Comparison of ENCODE assay signal across 26 mouse cellular contexts in genomic region chr16:26598591-26598990, GRCm38 (mm10). TPM values are rescaled to one million over a fixed set of nuclear protein-coding genes. Genes with fewer than 3 reads are reported as not detected.
DNase-seq lines count a peak whose midpoint lies in the region; ATAC-seq and TF ChIP-seq lines count a peak whose summit lies in the region.
"Had no signal": no experiment of that assay in that cellular context is flagged by ENCODE, and none has a peak within 500 bp of the region (broad histone marks: within the 10 kb centered on the region; RNA-seq: fewer than 3 reads in every experiment).

No protein-coding gene starts in this region.

- no peaks in the 10 kb centered on the region for H3K36me3 ChIP-seq in G1E (replicated peaks)
- H3K36me3 ChIP-seq: embryonic facial prominence, embryonic 12.5 days; embryonic facial prominence, embryonic 15.5 days; hindbrain, embryonic 12.5 days; hindbrain, embryonic 15.5 days; intestine, embryonic 15.5 days had no signal

- peak overlapping the region; percentile 32; the same call in 1 of the 2 replicates for H3K27ac ChIP-seq in layer of hippocampus, adult 2 months
- H3K27ac ChIP-seq: embryonic facial prominence, embryonic 12.5 days; embryonic facial prominence, embryonic 15.5 days; gastrocnemius, adult 2 months; hindbrain, embryonic 12.5 days; hindbrain, embryonic 15.5 days; intestine, embryonic 15.5 days had no signal

- H3K27me3 ChIP-seq in G1E (ENCODE audit: insufficient read depth, low read length) = no peaks in the 10 kb centered on the region
- H3K27me3 ChIP-seq: CH12.LX; embryonic facial prominence, embryonic 12.5 days; embryonic facial prominence, embryonic 15.5 days; hindbrain, embryonic 12.5 days; hindbrain, embryonic 15.5 days; intestine, embryonic 15.5 days had no signal

- ATAC-seq in G1E (ENCODE audit: extremely low read depth, insufficient number of reproducible peaks, low FRiP score, poor library complexity, severe bottlenecking) = peak; percentile 12; the same call in 1 of the 2 replicates
- peak; percentile 47; the same call in 1 of the 2 replicates for ATAC-seq in megakaryocyte-erythroid progenitor cell, adult 5-6 weeks (replicated peaks; ENCODE audit: low FRiP score, low TSS enrichment, poor library complexity, severe bottlenecking)
- ATAC-seq: forebrain, embryonic 14.5 days; forebrain, postnatal 0 days; intestine, embryonic 15.5 days had no signal

- no peak overlapping the region for H3K4me3 ChIP-seq in layer of hippocampus, adult 2 months
- no peak overlapping the region for H3K4me3 ChIP-seq in G1E (ENCODE audit: low read depth, low read length)
- H3K4me3 ChIP-seq: embryonic facial prominence, embryonic 12.5 days; embryonic facial prominence, embryonic 15.5 days; gastrocnemius, adult 2 months; hindbrain, embryonic 12.5 days; hindbrain, embryonic 15.5 days; intestine, embryonic 15.5 days had no signal

- H3K4me1 ChIP-seq in G1E (ENCODE audit: insufficient read depth, low read depth, low read length) = no peaks in the 10 kb centered on the region
- H3K4me1 ChIP-seq: hindbrain, embryonic 12.5 days; hindbrain, embryonic 15.5 days; intestine, embryonic 15.5 days had no signal

- intact Hi-C loops in heart, postnatal 25 days (cut with DNase I) = no loop called here

- DNase-seq in layer of hippocampus, adult 2 months (ENCODE audit: low spot score in 2 of 2) = no peak
- no peak for DNase-seq in layer of hippocampus, postnatal 14 days (ENCODE audit: low spot score in 2 of 2)
- DNase-seq in G1E (ENCODE audit: low spot score) (no peak), ZHBTc4 (ENCODE audit: low read depth, low spot score) (peak; percentile 52)
- DNase-seq in embryo, embryonic 10 days (ENCODE audit: low spot score) = no peak
- no peak for DNase-seq in urinary bladder, adult 2 months (ENCODE audit: low spot score)
- DNase-seq in heart, postnatal 25 days (ENCODE audit: low spot score) = no peak
- DNase-seq: adrenal gland, postnatal 10 days; adrenal gland, postnatal 36 days; cerebellum, adult 18-20 months; cerebellum, adult 9-10 months; cerebellum, postnatal 14 days; forebrain, postnatal 0 days; gastrocnemius, adult 2 months; gastrocnemius, postnatal 14 days; heart, adult 11 months; heart, postnatal 36 days; kidney, adult 11 months had no signal

- TF ChIP-seq CTCF in layer of hippocampus, adult 2 months (conservative IDR thresholded peaks at IDR 0.05) = no peak
- TF ChIP-seq CTCF in G1E (IDR thresholded peaks at IDR 0.05; ENCODE audit: low read depth, low read length) = no peak

- H3K9me3 ChIP-seq in G1E (replicated peaks) = no peaks in the 10 kb centered on the region
- H3K9me3 ChIP-seq: embryonic facial prominence, embryonic 12.5 days; embryonic facial prominence, embryonic 15.5 days; hindbrain, embryonic 12.5 days; hindbrain, embryonic 15.5 days; intestine, embryonic 15.5 days had no signal

RNA-seq across cellular contexts. Expression of gene Il1rap, which starts 17.1 kb away (rescaled TPM):
- total RNA-seq in layer of hippocampus, adult 2 months (2021) = 10 to 100 TPM; 70.2 to 79.1 TPM
- total RNA-seq in layer of hippocampus, postnatal 14 days (2021) = 10 to 100 TPM; 44.7 to 51.4 TPM
- total RNA-seq in G1E (2014; fragmentation: Nextera tagmentation) (8.1 and 13.0 TPM in 2 replicates), G1E (2017) (6.0 and 6.4 TPM in 2 replicates)
- 0.43 and 0.44 TPM in 2 replicates for polyA plus RNA-seq in G1E (2012)
- total RNA-seq in megakaryocyte-erythroid progenitor cell, adult 5-6 weeks (2014; fragmentation: Nextera tagmentation) = 5.0 and 6.6 TPM in 2 replicates
- total RNA-seq in megakaryocyte-erythroid progenitor cell, adult 5-6 weeks (2017) = 5.6 and 7.9 TPM in 2 replicates
- polyA plus RNA-seq in urinary bladder, adult 2 months (2012; rRNA removed) = 6.6 and 7.1 TPM in 2 replicates
- total RNA-seq in heart, postnatal 25 days (2021) = 1 to 10 TPM; 3.6 to 4.0 TPM
